Mouse (Mus musculus) heart, embryonic 15.5 days (tissue): Measurements from ENCODE around the gene Msl3. TPM values are rescaled to one million over a fixed set of nuclear protein-coding genes. Genes with fewer than 3 reads are reported as not detected.
"Not testable (repeated sequence)": the region's sequence is repeated elsewhere in the genome, so short reads cannot be mapped to it uniquely, and the experiment has no call there.

Experiments used
- ATAC-seq: fragments of 200-750 bp; cut with Nextera tagmentation; replicated peaks from 2 replicates; pipeline ENCODE4 v1.8.0; 2017; ENCODE audit warnings: low read depth, moderate TSS enrichment; ENCODE audit not compliant: insufficient number of reproducible peaks, insufficient read depth, low FRiP score
- H3K27ac ChIP-seq: fragments of 300-500 bp; sonication (generic); 2 replicates; pipeline ENCODE4 v1.5.1; 2015; ENCODE audit warnings: mild to moderate bottlenecking, inconsistent platforms
- H3K27me3 ChIP-seq: fragments of 300-500 bp; sonication (generic); 2 replicates; pipeline ENCODE4 v1.6.1; 2015; ENCODE audit warnings: inconsistent platforms
- H3K36me3 ChIP-seq: fragments of 300-500 bp; sonication (generic); 2 replicates; pipeline ENCODE4 v1.6.1; 2015; ENCODE audit warnings: mild to moderate bottlenecking, inconsistent platforms
- H3K4me1 ChIP-seq: fragments of 300-500 bp; sonication (generic); replicated peaks from 2 replicates; pipeline ENCODE4 v1.6.1; 2015; ENCODE audit warnings: inconsistent platforms
- H3K4me2 ChIP-seq: fragments of 300-500 bp; sonication (generic); 2 replicates; pipeline ENCODE4 v1.6.1; 2015; ENCODE audit warnings: inconsistent platforms, mild to moderate bottlenecking, moderate library complexity
- H3K4me3 ChIP-seq: fragments of 300-500 bp; sonication (generic); 2 replicates; pipeline ENCODE4 v1.5.1; 2015; ENCODE audit warnings: mild to moderate bottlenecking, inconsistent platforms
- H3K9ac ChIP-seq: fragments of 300-500 bp; sonication (generic); 2 replicates; pipeline ENCODE4 v1.6.1; 2015; ENCODE audit warnings: mild to moderate bottlenecking, inconsistent platforms
- H3K9me3 ChIP-seq: fragments of 300-500 bp; sonication (generic); replicated peaks from 2 replicates; pipeline ENCODE4 v1.6.1; 2016; ENCODE audit warnings: inconsistent platforms
- WGBS: fragments of 180-500 bp; shearing (Covaris S2); methylation state at CpG from one replicate; pipeline ENCODE4 v1.1.7; 2015; ENCODE audit warnings: mixed read lengths; 5-methylcytosine and 5-hydroxymethylcytosine counted together
- polyA plus RNA-seq: library from polyadenylated mRNA; unstranded; fragments of >200 nt; fragmentation: Nextera tagmentation; extraction: Ambion mirVana; gene quantifications from 2 replicates; pipeline ENCODE4 v1.2.1, GENCODE M21; 2015

Msl3 gene
- polyA plus RNA-seq: 34.6 and 36.3 TPM in 2 replicates

- Histone ChIP-seq H3K27ac (peak within 1 kb of the TSS; percentile 99), H3K4me3 (peak within 1 kb of the TSS; percentile 68), H3K9me3 (no peaks in the 10 kb centered on the region), H3K4me1 (0 out of 2 replicates have a peak, but pooled peaks cover 2% of the 10 kb centered on the region), H3K9ac (peak within 1 kb of the TSS; percentile 68), H3K36me3 (no peaks in the 10 kb centered on the region), H3K27me3 (no peaks in the 10 kb centered on the region), H3K4me2 (peak within 1 kb of the TSS; percentile 86)
- peak; percentile 93 for ATAC-seq
- WGBS: 15% methylated on average over 70 of the region's 88 CpGs
These were observed at the start of gene Msl3 for GRCm38 (mm10) chrX:168673525-168674406. Gene Msl3 (minus strand): TSS chrX:168673898.

- ATAC-seq: no peak
- H3K9me3 ChIP-seq: no peaks in the 10 kb centered on the region
- 59% methylated on average over 2 of the region's 2 CpGs for WGBS
These were observed 44.3 kb upstream of the Msl3 start for GRCm38 (mm10) chrX:168717969-168718368.

GRCm38 (mm10) chrX:168674407-168674962 is 787 bp upstream of the Msl3 start:
- ATAC-seq: peak; percentile 28; the same call in 1 of the 2 replicates
- 18% methylated on average over 10 of the region's 10 CpGs for WGBS

More at GRCm38 (mm10) chrX:168717969-168718368, 44.3 kb upstream of the Msl3 start:
- no peak overlapping the region for H3K4me2 ChIP-seq
- no peaks in the 10 kb centered on the region for H3K4me1 ChIP-seq
- H3K27me3 ChIP-seq: no peaks in the 10 kb centered on the region
- no peak overlapping the region for H3K4me3 ChIP-seq
- no peak overlapping the region for H3K27ac ChIP-seq
- H3K9ac ChIP-seq: no peak overlapping the region
- no peaks in the 10 kb centered on the region for H3K36me3 ChIP-seq

GRCm38 (mm10) chrX:168672913-168673524 is 679 bp downstream of the Msl3 start:
- H3K4me2 ChIP-seq: peak overlapping the region; percentile 86
- no peak for ATAC-seq
- no peaks in the 10 kb centered on the region for H3K9me3 ChIP-seq
- no peaks in the 10 kb centered on the region; the same call in 1 of the 2 replicates for H3K36me3 ChIP-seq
- H3K9ac ChIP-seq: peak overlapping the region; percentile 68
- H3K4me3 ChIP-seq: peak overlapping the region; percentile 68
- 0 out of 2 replicates have a peak, but pooled peaks cover 2% of the 10 kb centered on the region for H3K4me1 ChIP-seq
- no peaks in the 10 kb centered on the region for H3K27me3 ChIP-seq
- H3K27ac ChIP-seq: peak overlapping the region; percentile 99
- 20% methylated on average over 31 of the region's 31 CpGs for WGBS

More at GRCm38 (mm10) chrX:168674407-168674962, 787 bp upstream of the Msl3 start:
- no peaks in the 10 kb centered on the region for H3K36me3 ChIP-seq
- H3K27ac ChIP-seq: peak overlapping the region; percentile 99
- H3K27me3 ChIP-seq: no peaks in the 10 kb centered on the region
- peak overlapping the region; percentile 68 for H3K4me3 ChIP-seq
- 0 out of 2 replicates have a peak, but pooled peaks cover 2% of the 10 kb centered on the region for H3K4me1 ChIP-seq
- H3K9me3 ChIP-seq: no peaks in the 10 kb centered on the region
- peak overlapping the region; percentile 86 for H3K4me2 ChIP-seq
- H3K9ac ChIP-seq: peak overlapping the region; percentile 68

- peak; percentile 65 for ATAC-seq
- Histone ChIP-seq H3K4me1 (0 out of 2 replicates have a peak, but pooled peaks cover 2% of the 10 kb centered on the region), H3K9me3 (no peaks in the 10 kb centered on the region), H3K27ac (peak overlapping the region; percentile 99), H3K4me3 (peak overlapping the region; percentile 68), H3K4me2 (peak overlapping the region; percentile 86), H3K36me3 (no peaks in the 10 kb centered on the region; the same call in 1 of the 2 replicates), H3K9ac (peak overlapping the region; percentile 68), H3K27me3 (no peaks in the 10 kb centered on the region)
- WGBS: 5% methylated on average over 9 of the region's 9 CpGs
These were observed 1.3 kb downstream of the Msl3 start for GRCm38 (mm10) chrX:168672425-168672824.

- Histone ChIP-seq H3K36me3 (peaks cover 6% of the 10 kb centered on the region), H3K9me3 (no peaks in the 10 kb centered on the region), H3K4me3 (no peak overlapping the region), H3K4me2 (no peak overlapping the region), H3K27me3 (no peaks in the 10 kb centered on the region), H3K27ac (peak overlapping the region; percentile 18; the same call in 1 of the 2 replicates), H3K9ac (no peak overlapping the region), H3K4me1 (no peaks in the 10 kb centered on the region)
- peak; percentile 82; the same call in 1 of the 2 replicates for ATAC-seq
- 44% methylated on average over 12 of the region's 12 CpGs for WGBS
These were observed 9.6 kb downstream of the Msl3 start for GRCm38 (mm10) chrX:168663982-168664689.

GRCm38 (mm10) chrX:168660236-168660635 is 13.5 kb downstream of the Msl3 start:
- 62% methylated on average over 4 of the region's 4 CpGs for WGBS
- no peak for ATAC-seq

GRCm38 (mm10) chrX:168659803-168660202 is 13.9 kb downstream of the Msl3 start:
- 56% methylated on average over 4 of the region's 4 CpGs for WGBS
- H3K9me3 ChIP-seq, H3K4me1 ChIP-seq, H3K27me3 ChIP-seq, H3K4me3 ChIP-seq, H3K9ac ChIP-seq, H3K27ac ChIP-seq, ATAC-seq, H3K36me3 ChIP-seq, H3K4me2 ChIP-seq: not testable (repeated sequence)

More at GRCm38 (mm10) chrX:168660236-168660635, 13.5 kb downstream of the Msl3 start:
- Histone ChIP-seq H3K36me3 (peaks cover 2% of the 10 kb centered on the region; the same call in 1 of the 2 replicates), H3K9me3 (no peaks in the 10 kb centered on the region), H3K27me3 (no peaks in the 10 kb centered on the region), H3K4me3 (no peak overlapping the region), H3K4me2 (no peak overlapping the region), H3K4me1 (no peaks in the 10 kb centered on the region), H3K27ac (no peak overlapping the region), H3K9ac (no peak overlapping the region)

- Histone ChIP-seq H3K27ac (no peak overlapping the region), H3K4me3 (no peak overlapping the region), H3K9me3 (no peaks in the 10 kb centered on the region), H3K4me1 (no peaks in the 10 kb centered on the region), H3K36me3 (peaks cover 6% of the 10 kb centered on the region; the same call in 1 of the 2 replicates), H3K27me3 (no peaks in the 10 kb centered on the region), H3K9ac (no peak overlapping the region), H3K4me2 (no peak overlapping the region)
- WGBS: 86% methylated on average over 3 of the region's 3 CpGs
- ATAC-seq: no peak
These were observed 14.4 kb downstream of the Msl3 start for GRCm38 (mm10) chrX:168659275-168659674.

GRCm38 (mm10) chrX:168657795-168658194 is 15.9 kb downstream of the Msl3 start:
- H3K4me3 ChIP-seq: no peak overlapping the region
- no peak overlapping the region for H3K9ac ChIP-seq
- no peak overlapping the region for H3K4me2 ChIP-seq
- no peak overlapping the region for H3K27ac ChIP-seq
- no peak for ATAC-seq
- no peaks in the 10 kb centered on the region for H3K4me1 ChIP-seq
- no peaks in the 10 kb centered on the region for H3K27me3 ChIP-seq
- peaks cover 9% of the 10 kb centered on the region; the same call in 1 of the 2 replicates for H3K36me3 ChIP-seq
- 79% methylated on average over 1 of the region's 1 CpGs for WGBS
- no peaks in the 10 kb centered on the region for H3K9me3 ChIP-seq
